Comparison of ENCODE assay signal across 8 mouse cellular contexts in the genomic region with DNA sequence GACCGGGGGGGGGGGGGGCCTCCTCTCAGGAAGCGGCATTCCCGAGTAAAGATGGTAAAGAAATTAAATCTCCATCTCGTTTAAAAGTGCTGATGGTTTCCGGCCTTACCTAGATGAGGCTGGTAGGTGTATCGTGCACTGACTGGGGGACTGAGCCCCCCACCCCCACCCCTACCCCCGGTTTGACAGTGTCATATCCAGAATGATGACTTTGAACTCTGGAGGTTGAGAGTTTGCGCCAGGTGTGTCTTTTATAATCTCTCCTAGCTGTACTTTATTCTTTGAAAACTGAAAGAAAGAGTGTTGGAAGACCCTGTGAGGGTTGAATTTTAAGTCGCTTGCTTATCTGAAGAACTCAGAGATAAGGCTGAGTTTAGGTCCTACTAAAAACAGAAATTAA. TPM values are rescaled to one million over a fixed set of nuclear protein-coding genes. Genes with fewer than 3 reads are reported as not detected.
A peak's percentile ranks its signal among the peaks of the same experiment; 100 is the strongest.
DNase-seq lines count a peak whose midpoint lies in the region; ATAC-seq and TF ChIP-seq lines count a peak whose summit lies in the region.

No protein-coding gene starts in this region.

- H3K27me3 ChIP-seq in hindbrain, postnatal 0 days (ENCODE audit: insufficient read depth, low read length), result no peaks in the 10 kb centered on the region
- H3K27me3 ChIP-seq in myocyte (ENCODE audit: control insufficient read depth, insufficient read depth, insufficient read length), result no peaks in the 10 kb centered on the region

- H3K79me2 ChIP-seq in myocyte (ENCODE audit: control insufficient read depth, insufficient read depth), result no peaks in the 10 kb centered on the region

- H3K36me3 ChIP-seq in hindbrain, postnatal 0 days (ENCODE audit: insufficient read depth, low read length), result no peaks in the 10 kb centered on the region
- no peaks in the 10 kb centered on the region for H3K36me3 ChIP-seq in myocyte (ENCODE audit: control insufficient read depth, insufficient read depth)

- H3K4me1 ChIP-seq in cortical plate, adult 2 months (ENCODE audit: control insufficient read depth, insufficient read depth, low read length), result peaks cover 1% of the 10 kb centered on the region; the same call in 1 of the 2 replicates
- peaks cover 5% of the 10 kb centered on the region; the same call in 1 of the 2 replicates for H3K4me1 ChIP-seq in hindbrain, postnatal 0 days (ENCODE audit: insufficient read depth, low read length)

- no peak for TF ChIP-seq POLR2A in cortical plate, adult 2 months (IDR thresholded peaks at IDR 0.05; ENCODE audit: extremely low read depth, insufficient read depth, low read length)
- TF ChIP-seq POLR2A in myocyte (IDR thresholded peaks at IDR 0.05; ENCODE audit: insufficient read length, low read depth), result no peak

- H3K4me2 ChIP-seq in hindbrain, postnatal 0 days (ENCODE audit: low read depth, low read length), result peak overlapping the region; percentile 71
- peak overlapping the region; percentile 52 for H3K4me2 ChIP-seq in myocyte (ENCODE audit: low read depth)

- H3K9me3 ChIP-seq in hindbrain, postnatal 0 days (ENCODE audit: low read length), result no peaks in the 10 kb centered on the region

- no peak for TF ChIP-seq CTCF in left cerebral cortex, adult 2 months (IDR thresholded peaks at IDR 0.05)
- TF ChIP-seq CTCF in cortical plate, adult 2 months (IDR thresholded peaks at IDR 0.05; ENCODE audit: extremely low read depth, insufficient read depth, low read length), result no peak
- no peak for TF ChIP-seq CTCF in hindbrain, postnatal 0 days (IDR thresholded peaks at IDR 0.05; ENCODE audit: low read depth)

- H3ac ChIP-seq in myocyte (ENCODE audit: control insufficient read depth, insufficient read length), result peak overlapping the region; percentile 33

- peak overlapping the region; percentile 72 for H3K4me3 ChIP-seq in left cerebral cortex, adult 2 months
- H3K4me3 ChIP-seq in cortical plate, adult 2 months (ENCODE audit: insufficient read depth, low read length), result peak overlapping the region; percentile 48
- H3K4me3 ChIP-seq in hindbrain, postnatal 0 days (ENCODE audit: low read length), result peak overlapping the region; percentile 75
- H3K4me3 ChIP-seq in myocyte, result peak overlapping the region; percentile 29

- no peak for ATAC-seq in hindbrain, postnatal 0 days

- H3K9ac ChIP-seq in hindbrain, postnatal 0 days (replicated peaks; ENCODE audit: low read length), result peak overlapping the region; percentile 61

- intact Hi-C loops in left cerebral cortex, adult 2 months (cut with DNase I), result no loop called here
- intact Hi-C loops in left cerebral cortex, postnatal 36 days (cut with DNase I), result no loop called here

- WGBS in hindbrain, postnatal 0 days, result 10% methylated on average over 9 of the region's 9 CpGs

- no peak for DNase-seq in left cerebral cortex, adult 2 months (ENCODE audit: extremely low spot score in 1 of 2, low spot score in 2 of 2)
- no peak for DNase-seq in left cerebral cortex, postnatal 36 days (ENCODE audit: low spot score in 2 of 2)
- no peak for DNase-seq in hindbrain, postnatal 0 days (ENCODE audit: low spot score)
- DNase-seq in layer of hippocampus, adult 18-20 months (ENCODE audit: low spot score in 2 of 2), result no peak
- DNase-seq in adrenal gland, postnatal 36 days, result no peak
- no peak for DNase-seq in T-cell, adult 2 months (ENCODE audit: low spot score)

- H3K27ac ChIP-seq in left cerebral cortex, adult 2 months, result peak overlapping the region; percentile 61
- no peak overlapping the region for H3K27ac ChIP-seq in cortical plate, adult 2 months (ENCODE audit: insufficient read depth, low read length)
- H3K27ac ChIP-seq in hindbrain, postnatal 0 days, result peak overlapping the region; percentile 26; the same call in 1 of the 2 replicates

TF ChIP-seq in myocyte, 11 proteins besides CTCF, POLR2A, EP300 and RAD21:
- TF ChIP-seq USF1 (IDR thresholded peaks at IDR 0.05; ENCODE audit: low read depth) (no peak), SRF (IDR thresholded peaks at IDR 0.05; ENCODE audit: control insufficient read depth, insufficient read length, low read depth) (no peak)

RNA-seq across cellular contexts. Expression of a gene that starts 0.4 kb away (rescaled TPM):
- total RNA-seq in left cerebral cortex, adult 2 months (2021), result 10 to 100 TPM; 25.2 to 27.7 TPM
- 10 to 100 TPM; 27.3 to 28.4 TPM for total RNA-seq in left cerebral cortex, postnatal 36 days (2021)
- 23.7 and 26.5 TPM in 2 replicates for polyA plus RNA-seq in cortical plate, adult 2 months (2012; rRNA removed)
- total RNA-seq in hindbrain, postnatal 0 days (2014; rRNA removed), result 6.8 and 9.3 TPM in 2 replicates
- 26.5 and 33.4 TPM in 2 replicates for polyA plus RNA-seq in hindbrain, postnatal 0 days (2015; fragmentation: Nextera tagmentation; extraction: Ambion mirVana)
- 17.3 TPM for polyA plus RNA-seq in myocyte (2012; fragmentation: generic; extraction: Trizol)
- total RNA-seq in layer of hippocampus, adult 18-20 months (2021), result 10 to 100 TPM; 20.9 to 23.3 TPM
- 10 to 100 TPM; 24.3 to 33.8 TPM for total RNA-seq in adrenal gland, postnatal 36 days (2021)
